Mouse (Mus musculus) liver, embryonic 11.5 days (tissue): ENCODE data around the gene Ptgis. TPM values are rescaled to one million over a fixed set of nuclear protein-coding genes. Genes with fewer than 3 reads are reported as not detected.

Source experiments
- ATAC-seq: fragments of 200-750 bp; cut with Nextera tagmentation; replicated peaks from 2 replicates; pipeline ENCODE4 v1.8.0; 2017; ENCODE audit warnings: moderate number of reproducible peaks, mild to moderate bottlenecking, moderate TSS enrichment, moderate library complexity; ENCODE audit not compliant: low FRiP score
- DNase-seq: peaks from one replicate; pipeline ENCODE4 v3.0.0-alpha.2; 2017; ENCODE audit warnings: low spot score
- H3K27ac ChIP-seq: fragments of 300-500 bp; sonication (generic); 2 replicates; pipeline ENCODE4 v1.5.1; 2014; ENCODE audit warnings: mild to moderate bottlenecking, low read depth, low read length, control low read depth
- H3K27me3 ChIP-seq: fragments of 300-500 bp; sonication (generic); replicated peaks from 2 replicates; pipeline ENCODE4 v1.6.1; 2014; ENCODE audit warnings: low read length, mixed read lengths; ENCODE audit not compliant: control insufficient read depth, insufficient read depth
- H3K36me3 ChIP-seq: fragments of 300-500 bp; sonication (generic); 2 replicates; pipeline ENCODE4 v1.6.1; 2014; ENCODE audit warnings: mild to moderate bottlenecking, low read length, moderate library complexity, mixed read lengths; ENCODE audit not compliant: control insufficient read depth, insufficient read depth
- H3K4me1 ChIP-seq: fragments of 300-500 bp; sonication (generic); replicated peaks from 2 replicates; pipeline ENCODE4 v1.6.1; 2014; ENCODE audit warnings: low read length, mixed read lengths; ENCODE audit not compliant: control insufficient read depth, insufficient read depth
- H3K4me2 ChIP-seq: fragments of 300-500 bp; sonication (generic); 2 replicates; pipeline ENCODE4 v1.6.1; 2014; ENCODE audit warnings: mild to moderate bottlenecking, control low read depth, moderate library complexity
- H3K4me3 ChIP-seq: fragments of 300-500 bp; sonication (generic); 2 replicates; pipeline ENCODE4 v1.5.1; 2014; ENCODE audit warnings: low read depth, low read length, control low read depth
- H3K9ac ChIP-seq: fragments of 300-500 bp; sonication (generic); 2 replicates; pipeline ENCODE4 v1.6.1; 2014; ENCODE audit warnings: low read depth, low read length, control low read depth
- H3K9me3 ChIP-seq: fragments of 300-500 bp; sonication (generic); 2 replicates; pipeline ENCODE4 v1.6.1; 2016; ENCODE audit warnings: low read length, inconsistent platforms, mixed read lengths; ENCODE audit not compliant: control insufficient read depth
- WGBS: fragments of 180-500 bp; shearing (Covaris S2); extraction: QIAGEN DNeasy Blood & Tissue Kit; methylation state at CpG from one replicate; pipeline ENCODE4 v1.1.7; 2014; 5-methylcytosine and 5-hydroxymethylcytosine counted together
- polyA plus RNA-seq: library from polyadenylated mRNA; unstranded; fragments of >200 nt; fragmentation: Nextera tagmentation; extraction: Ambion mirVana; gene quantifications from 2 replicates; pipeline ENCODE4 v1.2.1, GENCODE M21; 2014

Gene Ptgis
- polyA plus RNA-seq, 1 experiment from 2014 or later, result 7.7 TPM

- Histone ChIP-seq H3K4me2 (no peak overlapping the region), H3K9ac (no peak overlapping the region), H3K4me1 (no peaks in the 10 kb centered on the region), H3K4me3 (no peak overlapping the region), H3K27ac (no peak overlapping the region), H3K36me3 (no peaks in the 10 kb centered on the region), H3K27me3 (no peaks in the 10 kb centered on the region), H3K9me3 (no peaks in the 10 kb centered on the region)
- no peak for DNase-seq
- WGBS, result 43% methylated on average over 16 of the region's 16 CpGs
- no peak for ATAC-seq
These were observed 38.7 kb downstream of the Ptgis start for GRCm38 (mm10) chr2:167201463-167202291.

- Histone ChIP-seq H3K4me1 (no peaks in the 10 kb centered on the region), H3K27me3 (no peaks in the 10 kb centered on the region), H3K4me2 (no peak overlapping the region), H3K36me3 (no peaks in the 10 kb centered on the region), H3K9ac (no peak overlapping the region), H3K4me3 (no peak overlapping the region), H3K27ac (no peak overlapping the region), H3K9me3 (no peaks in the 10 kb centered on the region)
- ATAC-seq, result no peak
- no peak for DNase-seq
- 65% methylated on average over 13 of the region's 13 CpGs for WGBS
These were observed 41.6 kb downstream of the Ptgis start for GRCm38 (mm10) chr2:167198660-167199427.

GRCm38 (mm10) chr2:167193361-167193760 is 47.0 kb downstream of the Ptgis start:
- WGBS, result 77% methylated on average over 3 of the region's 3 CpGs
- Histone ChIP-seq H3K4me2 (no peak overlapping the region), H3K27ac (no peak overlapping the region), H3K4me3 (no peak overlapping the region), H3K27me3 (peaks cover 38% of the 10 kb centered on the region), H3K36me3 (no peaks in the 10 kb centered on the region), H3K9me3 (no peaks in the 10 kb centered on the region), H3K9ac (no peak overlapping the region), H3K4me1 (0 out of 2 replicates have a peak, but pooled peaks cover 5% of the 10 kb centered on the region)
- DNase-seq (no peak), ATAC-seq (no peak)

GRCm38 (mm10) chr2:167190076-167190399 is 50.4 kb downstream of the Ptgis start, which contains the start of gene Kcnb1:
Gene Kcnb1, minus strand, starts transcription at chr2:167190155.
- Histone ChIP-seq H3K4me3 (peak within 1 kb of the TSS; percentile 49), H3K9me3 (no peaks in the 10 kb centered on the region), H3K4me2 (peak within 1 kb of the TSS; percentile 63), H3K4me1 (0 out of 2 replicates have a peak, but pooled peaks cover 6% of the 10 kb centered on the region), H3K27me3 (peaks cover 62% of the 10 kb centered on the region), H3K27ac (no peak within 1 kb of the TSS), H3K9ac (no peak within 1 kb of the TSS), H3K36me3 (no peaks in the 10 kb centered on the region)
- 1% methylated on average over 41 of the region's 41 CpGs for WGBS
- DNase-seq (peak; percentile 64), ATAC-seq (0 out of 2 replicates have a peak, but pooled peaks have one; percentile 39)

- ATAC-seq (peak; percentile 26; the same call in 1 of the 2 replicates), DNase-seq (peak; percentile 41)
- peak overlapping the region; percentile 63 for H3K4me2 ChIP-seq
- 0 out of 2 replicates have a peak, but pooled peaks cover 6% of the 10 kb centered on the region for H3K4me1 ChIP-seq
- no peaks in the 10 kb centered on the region for H3K9me3 ChIP-seq
- peak overlapping the region; percentile 49 for H3K4me3 ChIP-seq
- no peaks in the 10 kb centered on the region for H3K36me3 ChIP-seq
- peaks cover 62% of the 10 kb centered on the region for H3K27me3 ChIP-seq
- no peak overlapping the region for H3K27ac ChIP-seq
- WGBS, result 3% methylated on average over 49 of the region's 91 CpGs
- no peak overlapping the region for H3K9ac ChIP-seq
These were observed 50.9 kb downstream of the Ptgis start for GRCm38 (mm10) chr2:167189291-167190075.

- ATAC-seq, result peak; percentile 64; the same call in 1 of the 2 replicates
- H3K4me1 ChIP-seq, result 0 out of 2 replicates have a peak, but pooled peaks cover 6% of the 10 kb centered on the region
- H3K9ac ChIP-seq, result no peak overlapping the region
These were observed 51.8 kb downstream of the Ptgis start for GRCm38 (mm10) chr2:167188315-167189207.

GRCm38 (mm10) chr2:167187119-167187518 is 53.3 kb downstream of the Ptgis start:
- Histone ChIP-seq H3K4me1 (0 out of 2 replicates have a peak, but pooled peaks cover 6% of the 10 kb centered on the region), H3K9ac (no peak overlapping the region), H3K4me2 (no peak overlapping the region), H3K9me3 (no peaks in the 10 kb centered on the region), H3K4me3 (no peak overlapping the region), H3K27me3 (peaks cover 62% of the 10 kb centered on the region), H3K36me3 (no peaks in the 10 kb centered on the region), H3K27ac (no peak overlapping the region)
- ATAC-seq (no peak), DNase-seq (no peak)
- WGBS, result 74% methylated on average over 5 of the region's 5 CpGs

More at GRCm38 (mm10) chr2:167188315-167189207, 51.8 kb downstream of the Ptgis start:
- Histone ChIP-seq H3K27ac (no peak overlapping the region), H3K4me3 (peak overlapping the region; percentile 49), H3K4me2 (peak overlapping the region; percentile 63), H3K9me3 (no peaks in the 10 kb centered on the region), H3K36me3 (no peaks in the 10 kb centered on the region), H3K27me3 (peaks cover 62% of the 10 kb centered on the region)
- 10% methylated on average over 78 of the region's 83 CpGs for WGBS
- DNase-seq, result peak; percentile 82
